Mouse (Mus musculus): ENCODE measurements at regions not wholly inside any gene's neighbourhood (a gene's known extent, or its start where the extent isn't known, plus 50 kb on each side); places are given as distances from the start of the nearest gene placed in this dataset.
A peak's percentile ranks its signal among the peaks of the same experiment; 100 is the strongest.

DNA sequence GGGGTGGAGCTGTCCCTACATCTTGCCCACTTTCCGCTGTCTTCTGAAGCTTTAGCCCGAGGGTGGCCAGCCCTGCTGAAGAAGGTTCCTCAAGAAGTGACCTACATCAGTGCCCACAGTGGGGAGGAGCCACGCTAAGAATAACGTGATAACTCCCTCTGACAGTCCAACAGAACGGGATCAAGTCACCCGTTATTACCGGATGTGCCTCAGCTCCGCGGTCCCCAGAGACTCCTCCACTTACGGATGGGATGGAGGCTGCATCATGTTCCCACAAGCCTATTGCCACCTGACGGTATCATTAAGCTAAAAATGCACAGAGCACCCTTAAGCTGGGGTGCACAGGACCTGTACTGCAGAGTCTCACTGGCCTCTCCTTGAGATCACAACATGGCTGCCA is 63.2 kb upstream of the Runx3 start:
- Histone ChIP-seq H3K9me3 (replicated peaks; ENCODE audit: control insufficient read depth, low read length) (no peaks in the 10 kb centered on the region; the same call in 1 of the 2 replicates), H3K4me3 (ENCODE audit: low read depth, low read length) (no peak overlapping the region), H3K4me2 (ENCODE audit: low read depth, low read length) (no peak overlapping the region), H3K27ac (ENCODE audit: low read depth) (no peak overlapping the region), H3K27me3 (ENCODE audit: control insufficient read depth, insufficient read depth, low read length) (no peaks in the 10 kb centered on the region), H3K36me3 (replicated peaks; ENCODE audit: control insufficient read depth, insufficient read depth, low read length) (no peaks in the 10 kb centered on the region), H3K4me1 (ENCODE audit: control insufficient read depth, insufficient read depth) (no peaks in the 10 kb centered on the region), H3K9ac (replicated peaks; ENCODE audit: low read depth, low read length) (no peak overlapping the region)
- no peak for ATAC-seq (ENCODE audit: insufficient read depth, low read depth)
- DNase-seq (ENCODE audit: low spot score) = no peak
- 73% methylated on average over 11 of the region's 11 CpGs for WGBS
- no peak for TF ChIP-seq CTCF (IDR thresholded peaks at IDR 0.05; ENCODE audit: low read depth)
- TF ChIP-seq EP300 (IDR thresholded peaks at IDR 0.05; ENCODE audit: low read depth) = no peak

DNA sequence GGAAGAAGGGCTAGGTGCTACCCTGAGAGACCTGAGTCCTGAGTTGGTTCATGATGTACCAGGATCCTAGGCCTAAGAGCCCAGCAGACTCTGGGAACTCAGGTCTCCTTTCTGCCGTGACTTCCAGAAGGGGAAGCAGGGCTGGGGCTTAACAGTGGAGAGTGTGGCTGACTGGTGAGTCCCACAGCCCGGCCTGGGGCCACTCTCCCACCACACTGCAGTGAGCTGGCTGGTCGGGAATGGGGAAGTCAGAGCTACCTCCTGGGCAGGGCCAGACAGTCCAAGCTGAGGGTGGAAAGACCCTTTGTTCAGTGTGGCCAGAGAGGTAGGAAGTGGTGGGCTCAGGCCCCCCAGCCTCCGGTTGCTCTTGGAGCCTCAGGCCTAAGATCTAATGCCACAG is 61.6 kb upstream of the Runx3 start:
- Histone ChIP-seq H3K9me3 (replicated peaks; ENCODE audit: control insufficient read depth, low read length) (no peaks in the 10 kb centered on the region), H3K4me2 (ENCODE audit: low read depth, low read length) (no peak overlapping the region), H3K27me3 (ENCODE audit: control insufficient read depth, insufficient read depth, low read length) (no peaks in the 10 kb centered on the region), H3K27ac (ENCODE audit: low read depth) (no peak overlapping the region), H3K4me3 (ENCODE audit: low read depth, low read length) (no peak overlapping the region), H3K4me1 (ENCODE audit: control insufficient read depth, insufficient read depth) (no peaks in the 10 kb centered on the region), H3K36me3 (replicated peaks; ENCODE audit: control insufficient read depth, insufficient read depth, low read length) (no peaks in the 10 kb centered on the region), H3K9ac (replicated peaks; ENCODE audit: low read depth, low read length) (no peak overlapping the region)
- 63% methylated on average over 4 of the region's 4 CpGs for WGBS
- TF ChIP-seq EP300 (IDR thresholded peaks at IDR 0.05; ENCODE audit: low read depth) = no peak
- no peak for TF ChIP-seq CTCF (IDR thresholded peaks at IDR 0.05; ENCODE audit: low read depth)
- DNase-seq (ENCODE audit: low spot score) (no peak), ATAC-seq (ENCODE audit: insufficient read depth, low read depth) (no peak)

DNA sequence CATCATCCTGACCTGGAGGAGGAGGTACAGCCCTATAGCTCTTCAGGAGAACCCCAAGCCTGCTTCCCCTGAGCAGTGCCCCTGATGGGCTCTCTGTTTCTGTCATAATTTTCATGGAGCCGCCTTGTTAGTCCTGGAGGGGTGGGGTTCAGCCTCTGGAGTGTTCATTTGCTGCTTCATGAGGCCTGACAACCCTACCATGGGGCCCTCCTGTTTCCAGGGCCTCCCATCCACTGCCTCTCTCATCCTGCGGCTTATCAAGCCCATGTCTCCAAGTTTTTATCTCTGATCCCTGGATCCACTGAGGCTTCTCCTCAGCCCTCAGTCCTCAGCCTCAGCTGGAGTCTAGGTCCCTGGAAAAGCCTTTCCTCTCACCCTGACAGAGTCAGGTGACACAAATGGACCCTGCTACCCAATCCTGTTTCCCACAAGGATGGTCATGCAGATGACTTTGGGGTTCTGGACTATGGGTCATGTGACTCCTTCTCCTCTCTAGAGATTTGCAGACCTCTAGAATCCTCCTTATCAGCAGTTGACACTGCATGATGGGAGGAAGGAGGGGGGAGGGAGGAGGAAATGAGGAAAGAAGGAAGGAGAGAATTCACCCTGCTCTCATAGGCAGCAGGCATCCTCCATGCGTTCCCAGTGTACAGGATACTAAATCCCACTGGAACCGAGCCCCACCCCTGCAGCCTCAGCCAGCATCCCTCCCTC is 59.3 kb upstream of the Runx3 start:
- Histone ChIP-seq H3K4me3 (ENCODE audit: low read depth, low read length) (no peak overlapping the region), H3K9me3 (replicated peaks; ENCODE audit: control insufficient read depth, low read length) (no peaks in the 10 kb centered on the region), H3K36me3 (replicated peaks; ENCODE audit: control insufficient read depth, insufficient read depth, low read length) (no peaks in the 10 kb centered on the region), H3K4me1 (ENCODE audit: control insufficient read depth, insufficient read depth) (no peaks in the 10 kb centered on the region), H3K4me2 (ENCODE audit: low read depth, low read length) (no peak overlapping the region), H3K27me3 (ENCODE audit: control insufficient read depth, insufficient read depth, low read length) (no peaks in the 10 kb centered on the region), H3K9ac (replicated peaks; ENCODE audit: low read depth, low read length) (no peak overlapping the region), H3K27ac (ENCODE audit: low read depth) (no peak overlapping the region)
- 39% methylated on average over 4 of the region's 4 CpGs for WGBS
- no peak for ATAC-seq (ENCODE audit: insufficient read depth, low read depth)
- DNase-seq (ENCODE audit: low spot score) = no peak
- TF ChIP-seq EP300 (IDR thresholded peaks at IDR 0.05; ENCODE audit: low read depth) (no peak), CTCF (IDR thresholded peaks at IDR 0.05; ENCODE audit: low read depth) (no peak)

DNA sequence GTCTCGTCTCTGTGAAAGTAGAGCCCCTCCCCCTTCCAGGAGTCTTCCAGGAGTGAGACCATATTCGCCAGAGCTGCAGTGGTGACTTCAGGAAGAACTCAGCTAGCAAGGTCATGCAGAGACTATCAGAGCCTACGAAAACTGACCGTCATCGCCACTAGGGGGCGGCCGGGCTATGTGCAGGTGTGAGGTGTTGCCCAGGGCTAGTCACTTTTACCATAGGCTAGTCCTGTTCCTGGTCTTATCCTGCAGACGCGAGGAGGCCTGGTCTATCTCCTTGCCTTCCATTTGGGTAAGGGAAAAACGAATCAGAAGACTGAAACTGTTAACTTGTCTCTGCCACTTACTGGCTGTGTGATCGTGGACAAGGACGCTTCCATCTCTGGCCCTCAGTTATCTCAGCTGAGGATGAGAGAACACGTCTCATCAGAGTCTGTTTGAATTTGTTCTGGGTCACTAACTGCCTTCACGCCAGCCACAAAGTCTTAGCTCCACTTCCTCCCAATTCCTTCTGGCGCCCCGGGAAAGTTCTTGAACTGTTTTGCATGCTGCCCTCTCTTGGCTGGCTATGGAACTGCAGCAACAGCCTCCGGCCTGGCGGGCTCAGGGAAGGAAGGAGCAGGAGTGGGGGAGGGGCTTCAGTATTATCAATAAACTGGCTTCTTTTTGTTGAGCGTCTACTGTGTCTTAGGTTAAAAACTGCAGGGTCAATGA is 53.5 kb upstream of the Runx3 start:
- 9% methylated on average over 19 of the region's 19 CpGs for WGBS

DNA sequence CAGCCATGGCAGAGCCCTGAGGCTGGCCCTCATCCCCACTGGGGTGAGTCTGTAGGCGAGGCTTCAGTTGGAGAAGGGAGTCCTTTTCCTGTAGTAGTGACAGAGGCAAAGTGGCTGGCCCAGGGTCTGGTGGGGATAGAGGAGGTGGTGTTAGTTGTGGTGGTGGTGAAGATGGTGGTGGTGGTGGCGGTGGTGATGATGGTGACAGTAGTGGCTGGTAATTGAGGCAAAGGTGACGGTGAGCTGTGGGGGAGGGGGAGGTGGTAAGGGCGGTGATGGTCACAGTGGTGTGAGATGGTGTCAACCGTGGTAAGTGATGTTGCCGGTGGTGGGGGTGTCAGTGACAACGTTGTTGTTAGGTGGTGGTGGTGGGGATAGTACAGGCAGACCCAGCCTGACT is 52.6 kb upstream of the Runx3 start:
- no peaks in the 10 kb centered on the region for H3K27me3 ChIP-seq (ENCODE audit: control insufficient read depth, insufficient read depth, low read length)
- ATAC-seq (ENCODE audit: insufficient read depth, low read depth) (no peak), DNase-seq (ENCODE audit: low spot score) (no peak)
- H3K4me1 ChIP-seq (ENCODE audit: control insufficient read depth, insufficient read depth) = no peaks in the 10 kb centered on the region
- H3K4me2 ChIP-seq (ENCODE audit: low read depth, low read length) = no peak overlapping the region
- no peaks in the 10 kb centered on the region for H3K36me3 ChIP-seq (replicated peaks; ENCODE audit: control insufficient read depth, insufficient read depth, low read length)
- no peak overlapping the region for H3K27ac ChIP-seq (ENCODE audit: low read depth)
- H3K9me3 ChIP-seq (replicated peaks; ENCODE audit: control insufficient read depth, low read length) = no peaks in the 10 kb centered on the region
- TF ChIP-seq CTCF (IDR thresholded peaks at IDR 0.05; ENCODE audit: low read depth) = no peak
- TF ChIP-seq EP300 (IDR thresholded peaks at IDR 0.05; ENCODE audit: low read depth) = no peak
- H3K9ac ChIP-seq (replicated peaks; ENCODE audit: low read depth, low read length) = no peak overlapping the region
- 77% methylated on average over 7 of the region's 7 CpGs for WGBS
- no peak overlapping the region for H3K4me3 ChIP-seq (ENCODE audit: low read depth, low read length)

More for the DNA sequence above, 53.5 kb upstream of the Runx3 start:
- no peak overlapping the region for H3K27ac ChIP-seq (ENCODE audit: low read depth)
- H3K9ac ChIP-seq (replicated peaks; ENCODE audit: low read depth, low read length) = no peak overlapping the region
- H3K36me3 ChIP-seq (replicated peaks; ENCODE audit: control insufficient read depth, insufficient read depth, low read length) = no peaks in the 10 kb centered on the region
- H3K4me1 ChIP-seq (ENCODE audit: control insufficient read depth, insufficient read depth) = no peaks in the 10 kb centered on the region
- ATAC-seq (ENCODE audit: insufficient read depth, low read depth) (peak; percentile 85), DNase-seq (ENCODE audit: low spot score) (peak; percentile 80)
- H3K9me3 ChIP-seq (replicated peaks; ENCODE audit: control insufficient read depth, low read length) = no peaks in the 10 kb centered on the region
- no peak overlapping the region for H3K4me3 ChIP-seq (ENCODE audit: low read depth, low read length)
- peak overlapping the region; percentile 45 for H3K4me2 ChIP-seq (ENCODE audit: low read depth, low read length)
- TF ChIP-seq EP300 (IDR thresholded peaks at IDR 0.05; ENCODE audit: low read depth) (no peak), CTCF (IDR thresholded peaks at IDR 0.05; ENCODE audit: low read depth) (peak; percentile 77)
- H3K27me3 ChIP-seq (ENCODE audit: control insufficient read depth, insufficient read depth, low read length) = no peaks in the 10 kb centered on the region

All from heart, postnatal 0 days (tissue).